Mouse (Mus musculus) kidney, embryonic 14.5 days (tissue): ENCODE data around the gene Dsp. TPM values are rescaled to one million over a fixed set of nuclear protein-coding genes. Genes with fewer than 3 reads are reported as not detected.

Source experiments
- ATAC-seq: fragments of 200-750 bp; cut with Nextera tagmentation; 2 replicates; pipeline ENCODE4 v1.8.0; 2017; ENCODE audit warnings: moderate number of reproducible peaks, mild to moderate bottlenecking, moderate TSS enrichment, moderate library complexity; ENCODE audit not compliant: low FRiP score, low TSS enrichment
- H3K27ac ChIP-seq: fragments of 300-500 bp; sonication (generic); 2 replicates; pipeline ENCODE4 v1.5.1; 2014; ENCODE audit warnings: low read depth, mild to moderate bottlenecking, low read length, moderate library complexity, mixed read lengths
- H3K27me3 ChIP-seq: fragments of 300-500 bp; sonication (generic); 2 replicates; pipeline ENCODE4 v1.6.1; 2014; ENCODE audit warnings: mild to moderate bottlenecking, low read length; ENCODE audit not compliant: control insufficient read depth, insufficient read depth
- H3K36me3 ChIP-seq: fragments of 300-500 bp; sonication (generic); 2 replicates; pipeline ENCODE4 v1.6.1; 2014; ENCODE audit warnings: low read length, mixed read lengths; ENCODE audit not compliant: control insufficient read depth, insufficient read depth
- H3K4me1 ChIP-seq: fragments of 300-500 bp; sonication (generic); 2 replicates; pipeline ENCODE4 v1.6.1; 2014; ENCODE audit warnings: low read length, mixed read lengths; ENCODE audit not compliant: control insufficient read depth, insufficient read depth
- H3K4me2 ChIP-seq: fragments of 300-500 bp; sonication (generic); replicated peaks from 2 replicates; pipeline ENCODE4 v1.6.1; 2014; ENCODE audit warnings: low read depth, mild to moderate bottlenecking, low read length
- H3K4me3 ChIP-seq: fragments of 300-500 bp; sonication (generic); 2 replicates; pipeline ENCODE4 v1.5.1; 2014; ENCODE audit warnings: mild to moderate bottlenecking, low read length
- H3K9ac ChIP-seq: fragments of 300-500 bp; sonication (generic); 2 replicates; pipeline ENCODE4 v1.6.1; 2014; ENCODE audit warnings: low read depth, mild to moderate bottlenecking, low read length, moderate library complexity
- H3K9me3 ChIP-seq: fragments of 300-500 bp; sonication (generic); 2 replicates; pipeline ENCODE4 v1.6.1; 2016; ENCODE audit warnings: low read length; ENCODE audit not compliant: control insufficient read depth
- WGBS: fragments of 180-500 bp; shearing (Covaris S2); extraction: QIAGEN DNeasy Blood & Tissue Kit; methylation state at CpG from one replicate; pipeline ENCODE4 v1.1.7; 2014; 5-methylcytosine and 5-hydroxymethylcytosine counted together
- polyA plus RNA-seq: library from polyadenylated mRNA; unstranded; fragments of >200 nt; fragmentation: Nextera tagmentation; extraction: Ambion mirVana; gene quantifications from 2 replicates; pipeline ENCODE4 v1.2.1, GENCODE M21; 2014

The Dsp gene
- polyA plus RNA-seq, 1 experiment from 2014 or later, result 8.8 TPM

DNA sequence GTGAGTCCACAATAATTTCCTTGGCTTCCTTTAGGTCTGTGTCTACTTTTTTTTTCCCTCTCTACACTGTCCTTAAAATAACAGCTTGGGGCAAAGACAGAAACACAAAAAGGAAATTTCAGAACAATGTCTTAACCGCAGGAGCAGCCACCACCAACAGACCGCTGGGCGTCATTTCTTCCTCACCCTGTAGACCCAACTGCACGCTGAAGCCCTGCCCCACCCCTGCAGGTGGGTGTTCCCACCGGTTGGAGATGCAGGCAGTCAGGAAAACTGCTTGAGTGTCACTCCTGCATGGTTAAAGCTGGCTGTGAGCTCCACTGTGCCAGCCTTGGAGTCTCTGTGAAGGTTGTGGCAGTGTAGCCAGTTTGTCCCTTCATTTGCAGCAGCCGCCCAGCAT lies 6.5 kb downstream of the Dsp start:
- ATAC-seq, result no peak
- H3K9me3 ChIP-seq, result no peaks in the 10 kb centered on the region
- H3K4me1 ChIP-seq, result no peaks in the 10 kb centered on the region
- H3K4me3 ChIP-seq, result no peak overlapping the region
- H3K27ac ChIP-seq, result no peak overlapping the region
- H3K9ac ChIP-seq, result no peak overlapping the region
- H3K4me2 ChIP-seq, result no peak overlapping the region
- no peaks in the 10 kb centered on the region for H3K36me3 ChIP-seq
- H3K27me3 ChIP-seq, result no peaks in the 10 kb centered on the region; the same call in 1 of the 2 replicates
- WGBS, result 40% methylated on average over 6 of the region's 6 CpGs

DNA sequence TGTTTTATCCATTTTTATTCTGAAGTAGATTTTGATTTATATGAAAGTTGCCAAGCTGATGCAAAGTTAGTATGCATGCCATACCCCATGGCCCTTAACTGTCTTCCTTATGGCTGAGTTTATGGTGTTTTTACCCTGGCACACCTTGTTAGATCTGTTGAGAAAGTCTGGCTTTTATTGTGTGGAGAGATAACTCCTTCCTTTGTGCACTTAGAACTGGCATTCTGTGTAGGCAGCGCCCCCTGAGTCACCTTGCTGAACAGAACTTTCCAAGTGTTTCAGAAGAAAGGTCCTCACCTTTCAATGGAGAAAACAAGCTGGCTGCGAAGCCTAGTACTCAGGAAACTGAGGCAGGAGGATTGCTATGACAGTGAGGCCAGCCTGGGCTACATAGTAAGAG lies 10.9 kb downstream of the Dsp start:
- Histone ChIP-seq H3K4me3 (no peak overlapping the region), H3K9me3 (no peaks in the 10 kb centered on the region), H3K36me3 (no peaks in the 10 kb centered on the region), H3K27ac (no peak overlapping the region), H3K9ac (no peak overlapping the region), H3K4me2 (no peak overlapping the region), H3K4me1 (no peaks in the 10 kb centered on the region), H3K27me3 (no peaks in the 10 kb centered on the region)
- WGBS, result 82% methylated on average over 2 of the region's 2 CpGs
- no peak for ATAC-seq

DNA sequence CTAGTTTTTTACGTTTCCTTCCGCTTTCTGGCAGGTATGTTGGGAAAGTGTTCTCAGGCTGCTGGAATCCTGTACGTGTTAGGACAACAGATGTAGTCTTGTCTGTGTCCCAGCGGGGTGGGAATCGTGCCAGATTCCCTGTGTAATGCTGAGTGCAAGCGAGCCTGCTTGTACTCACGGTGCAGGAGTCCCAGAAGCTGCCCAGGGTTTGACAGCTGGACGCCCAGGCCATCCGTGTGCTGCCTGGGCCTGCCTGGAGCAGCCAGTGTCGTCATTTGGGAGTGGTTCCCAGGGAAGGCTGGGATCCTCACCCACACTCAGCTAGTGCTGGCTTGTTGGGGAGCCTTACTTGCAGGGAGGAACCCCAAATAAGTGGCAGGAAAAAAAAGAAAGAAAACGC lies 11.6 kb downstream of the Dsp start:
- 52% methylated on average over 11 of the region's 11 CpGs for WGBS
- H3K4me3 ChIP-seq, result no peak overlapping the region
- H3K27ac ChIP-seq, result no peak overlapping the region
- no peaks in the 10 kb centered on the region for H3K36me3 ChIP-seq
- no peak overlapping the region for H3K4me2 ChIP-seq
- H3K4me1 ChIP-seq, result no peaks in the 10 kb centered on the region
- ATAC-seq, result no peak
- H3K27me3 ChIP-seq, result no peaks in the 10 kb centered on the region
- H3K9me3 ChIP-seq, result no peaks in the 10 kb centered on the region
- no peak overlapping the region for H3K9ac ChIP-seq

DNA sequence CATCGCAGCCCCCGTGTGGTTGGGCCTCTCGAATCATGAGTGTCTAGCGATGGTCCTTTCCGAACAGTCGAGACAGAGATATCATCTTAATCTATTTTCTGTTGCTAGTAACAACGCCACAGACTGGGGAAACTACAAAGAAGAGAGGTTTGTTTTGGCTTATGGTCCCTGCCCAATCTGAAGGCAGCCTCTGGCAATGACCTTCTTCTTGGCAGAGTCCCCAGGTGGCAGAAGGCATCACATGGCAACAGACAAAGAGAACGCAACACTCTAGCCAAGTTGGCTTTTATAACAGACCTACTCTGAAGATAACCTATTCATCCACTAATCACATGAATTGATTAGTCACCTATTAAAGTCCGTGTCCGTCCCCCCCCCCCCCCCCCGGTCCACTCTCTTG lies 13.8 kb downstream of the Dsp start:
- no peak for ATAC-seq
- Histone ChIP-seq H3K4me1 (no peaks in the 10 kb centered on the region), H3K9ac (no peak overlapping the region), H3K27ac (no peak overlapping the region), H3K36me3 (no peaks in the 10 kb centered on the region), H3K27me3 (no peaks in the 10 kb centered on the region), H3K9me3 (no peaks in the 10 kb centered on the region), H3K4me2 (no peak overlapping the region), H3K4me3 (no peak overlapping the region)
- 82% methylated on average over 10 of the region's 11 CpGs for WGBS

DNA sequence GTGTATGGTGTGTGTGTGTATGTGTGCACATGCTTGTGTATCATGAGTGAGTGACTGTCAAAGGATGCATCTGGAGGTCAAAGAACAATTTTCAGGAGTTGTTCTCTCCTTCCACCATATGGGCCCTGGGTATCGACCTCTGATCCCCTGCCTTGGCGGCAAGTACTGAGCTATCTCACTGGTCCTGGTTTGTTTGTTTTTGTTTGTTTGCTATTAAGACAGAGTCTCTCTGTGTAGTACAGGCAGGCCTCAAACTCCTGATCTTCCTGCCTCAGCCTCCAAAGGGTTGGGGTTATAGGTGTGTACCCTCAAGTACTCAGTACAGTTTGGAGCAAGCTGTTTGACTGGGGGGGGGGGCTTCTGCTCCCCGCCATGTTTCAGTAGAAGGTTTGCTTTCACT lies 16.0 kb downstream of the Dsp start:
- Histone ChIP-seq H3K4me3 (no peak overlapping the region), H3K4me2 (no peak overlapping the region), H3K9ac (no peak overlapping the region), H3K27me3 (no peaks in the 10 kb centered on the region), H3K4me1 (no peaks in the 10 kb centered on the region), H3K36me3 (no peaks in the 10 kb centered on the region), H3K9me3 (no peaks in the 10 kb centered on the region), H3K27ac (no peak overlapping the region)
- WGBS, result 93% methylated on average over 3 of the region's 3 CpGs
- ATAC-seq, result no peak

DNA sequence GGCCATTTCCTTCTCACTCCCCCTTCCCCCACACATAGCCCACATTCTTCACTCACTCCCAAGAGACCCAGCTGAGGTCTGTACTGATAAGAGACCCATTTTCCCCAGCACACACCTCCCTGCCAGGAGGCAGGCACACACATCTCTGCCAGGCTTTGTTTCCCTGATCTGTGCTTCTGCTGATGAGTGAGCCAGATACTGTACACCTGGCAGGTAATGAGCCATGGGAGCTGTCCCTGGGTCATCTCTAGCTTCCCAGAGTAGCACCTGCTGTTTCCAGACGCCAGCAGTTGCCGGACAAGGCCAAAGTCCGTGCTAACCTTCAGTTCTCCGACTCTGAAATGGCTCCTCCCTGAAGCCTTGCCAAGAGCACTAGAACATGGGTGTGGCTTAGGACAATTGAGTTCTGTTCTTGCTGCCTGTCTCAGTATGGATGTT lies 19.6 kb downstream of the Dsp start:
- ATAC-seq, result 0 out of 2 replicates have a peak, but pooled peaks have one; percentile 46
- H3K9me3 ChIP-seq, result no peaks in the 10 kb centered on the region
- no peaks in the 10 kb centered on the region for H3K4me1 ChIP-seq
- H3K27ac ChIP-seq, result no peak overlapping the region
- no peak overlapping the region for H3K9ac ChIP-seq
- no peak overlapping the region for H3K4me2 ChIP-seq
- no peaks in the 10 kb centered on the region for H3K36me3 ChIP-seq
- no peak overlapping the region for H3K4me3 ChIP-seq
- H3K27me3 ChIP-seq, result no peaks in the 10 kb centered on the region
- 48% methylated on average over 4 of the region's 4 CpGs for WGBS

DNA sequence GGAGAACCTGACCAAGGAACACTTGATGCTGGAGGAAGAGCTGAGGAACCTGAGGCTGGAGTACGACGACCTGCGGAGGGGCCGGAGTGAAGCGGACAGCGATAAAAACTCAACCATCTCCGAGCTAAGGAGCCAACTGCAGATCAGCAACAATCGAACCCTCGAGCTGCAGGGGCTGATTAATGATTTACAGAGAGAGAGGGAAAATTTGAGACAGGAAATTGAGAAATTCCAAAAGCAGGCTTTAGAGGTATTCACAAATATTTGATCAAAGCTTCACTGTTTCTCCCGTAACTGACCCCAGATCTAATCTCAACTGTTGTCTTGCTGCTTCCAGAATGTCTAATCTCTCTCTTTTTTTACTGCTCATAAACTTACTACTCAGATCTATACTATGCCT lies 42.3 kb downstream of the Dsp start:
- H3K4me1 ChIP-seq, result no peaks in the 10 kb centered on the region
- no peaks in the 10 kb centered on the region for H3K27me3 ChIP-seq
- H3K4me3 ChIP-seq, result no peak overlapping the region
- H3K9me3 ChIP-seq, result peaks cover 27% of the 10 kb centered on the region
- H3K4me2 ChIP-seq, result no peak overlapping the region
- H3K9ac ChIP-seq, result no peak overlapping the region
- peaks cover 29% of the 10 kb centered on the region; the same call in 1 of the 2 replicates for H3K36me3 ChIP-seq
- ATAC-seq, result no peak
- H3K27ac ChIP-seq, result no peak overlapping the region
- WGBS, result 66% methylated on average over 10 of the region's 10 CpGs

DNA sequence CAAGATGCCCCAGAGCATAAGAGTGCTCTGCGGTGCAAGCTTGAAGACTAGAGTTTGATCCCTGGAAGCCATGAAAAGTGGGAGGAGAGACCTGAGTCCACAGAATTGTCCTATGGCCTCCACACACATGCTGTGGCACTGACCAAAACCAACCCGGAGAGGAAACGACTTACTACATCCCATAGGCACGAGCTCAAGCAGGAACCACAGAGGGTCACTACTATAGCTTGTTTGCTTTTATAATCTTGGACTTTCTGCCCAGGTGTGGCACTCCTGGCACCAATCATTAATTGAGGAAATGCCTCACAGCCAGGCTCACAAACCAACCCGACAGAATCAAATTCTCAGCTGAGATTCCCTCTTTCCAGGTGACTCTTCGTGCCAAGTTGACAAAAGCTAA lies 50.3 kb downstream of the Dsp start:
- Histone ChIP-seq H3K27me3 (no peaks in the 10 kb centered on the region), H3K27ac (no peak overlapping the region), H3K9ac (no peak overlapping the region), H3K4me1 (peaks cover 7% of the 10 kb centered on the region), H3K9me3 (peaks cover 10% of the 10 kb centered on the region), H3K36me3 (peaks cover 10% of the 10 kb centered on the region; the same call in 1 of the 2 replicates), H3K4me2 (no peak overlapping the region), H3K4me3 (no peak overlapping the region)
- no peak for ATAC-seq
- WGBS, result 79% methylated on average over 6 of the region's 6 CpGs

DNA sequence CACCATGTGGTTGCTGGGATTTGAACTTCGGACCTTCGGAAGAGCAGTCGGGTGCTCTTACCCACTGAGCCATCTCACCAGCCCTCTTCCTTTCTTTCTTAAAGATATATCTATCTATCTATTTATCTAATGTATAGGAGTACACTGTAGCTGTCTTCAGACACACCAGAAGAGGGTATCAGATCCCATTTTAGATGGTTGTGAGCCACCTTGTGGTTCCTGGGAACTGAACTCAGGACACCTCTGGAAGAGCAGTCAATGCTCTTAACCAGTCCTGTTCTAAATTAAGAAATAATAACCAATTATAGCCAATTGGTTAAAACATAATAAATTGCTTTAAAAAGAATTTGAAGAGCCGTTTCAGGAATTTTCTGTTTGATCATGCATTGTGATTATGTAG lies 53.1 kb downstream of the Dsp start:
- Histone ChIP-seq H3K4me1 (peaks cover 7% of the 10 kb centered on the region), H3K27me3 (no peaks in the 10 kb centered on the region), H3K9ac (no peak overlapping the region), H3K4me2 (peak overlapping the region; percentile 60), H3K9me3 (no peaks in the 10 kb centered on the region), H3K27ac (no peak overlapping the region), H3K4me3 (peak overlapping the region; percentile 65), H3K36me3 (no peaks in the 10 kb centered on the region)
- 61% methylated on average over 4 of the region's 4 CpGs for WGBS
- ATAC-seq, result no peak
